In the genomic region with DNA sequence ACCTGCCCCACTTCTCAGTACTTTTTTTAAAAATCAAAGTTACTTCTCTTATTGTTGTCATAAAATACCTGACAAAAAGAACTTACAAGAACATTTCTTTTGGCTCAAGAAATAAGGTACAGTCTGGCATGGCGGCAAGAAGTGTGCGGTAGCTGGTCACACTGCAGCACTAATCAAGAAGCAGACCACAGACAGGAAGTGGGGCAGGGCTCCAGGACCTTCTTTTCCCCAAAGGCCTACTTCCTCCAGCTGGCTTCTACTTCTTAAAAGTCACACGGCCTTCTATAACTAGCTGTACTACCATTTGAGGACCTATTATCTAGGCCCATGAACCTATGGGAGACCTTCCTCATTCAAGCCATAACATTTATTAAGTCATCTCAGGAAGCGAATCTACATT, we compare ENCODE assay signal across 19 mouse cellular contexts.
"Had no signal": no experiment of that assay in that cellular context is flagged by ENCODE, and none has a peak within 500 bp of the region (broad histone marks: within the 10 kb centered on the region; RNA-seq: fewer than 3 reads in every experiment).

No protein-coding gene starts in this region.

- H3K27me3 ChIP-seq: midbrain, embryonic 15.5 days; neural tube, embryonic 15.5 days had no signal

- DNase-seq: kidney, adult 11 months; kidney, adult 9 months; kidney, postnatal 14 days; kidney, postnatal 4 days; layer of hippocampus, adult 9-11 months; liver; liver, postnatal 0 days; lung, embryonic 14.5 days; right cerebral cortex, adult 18-20 months; right cerebral cortex, postnatal 14 days; right cerebral cortex, postnatal 4 days; thymus, adult 2 months; thymus, postnatal 14 days; thymus, postnatal 4 days had no signal

- ATAC-seq: liver, postnatal 0 days; lung, postnatal 0 days; midbrain, embryonic 15.5 days had no signal

- H3K36me3 ChIP-seq: limb, embryonic 10.5 days; midbrain, embryonic 12.5 days; midbrain, embryonic 15.5 days had no signal
